Mouse (Mus musculus) splenic B cell, adult 2 months (primary cell): ENCODE results near the gene Sec14l5.
A peak's percentile ranks its signal among the peaks of the same experiment; 100 is the strongest.
"Not testable (repeated sequence)": the region's sequence is repeated elsewhere in the genome, so short reads cannot be mapped to it uniquely, and the experiment has no call there.

Experiments used
- DNase-seq: peaks from one replicate; pipeline ENCODE4 v3.0.0-alpha.2; 2011; ENCODE audit warnings: low read depth, low spot score
- H3K27me3 ChIP-seq: 2 replicates; pipeline ENCODE4 v1.6.1; 2012; ENCODE audit warnings: mild to moderate bottlenecking, low read length, moderate library complexity, mixed read lengths; ENCODE audit not compliant: control insufficient read depth, poor library complexity, insufficient read depth, severe bottlenecking
- H3K36me3 ChIP-seq: 2 replicates; pipeline ENCODE4 v1.6.1; 2012; ENCODE audit warnings: mild to moderate bottlenecking, low read length, moderate library complexity, mixed read lengths; ENCODE audit not compliant: control insufficient read depth, poor library complexity, insufficient read depth, severe bottlenecking

Gene Sec14l5

GRCm38 (mm10) chr16:5217341-5218133, 70.6 kb downstream of the Sec14l5 start:
- no peaks in the 10 kb centered on the region for H3K36me3 ChIP-seq
- DNase-seq = no peak
- no peaks in the 10 kb centered on the region for H3K27me3 ChIP-seq

GRCm38 (mm10) chr16:5221403-5221802, 74.5 kb downstream of the Sec14l5 start:
- Histone ChIP-seq H3K36me3 (no peaks in the 10 kb centered on the region), H3K27me3 (no peaks in the 10 kb centered on the region)
- no peak for DNase-seq

GRCm38 (mm10) chr16:5222140-5222539, 75.2 kb downstream of the Sec14l5 start, which contains the start of gene AU021092:
AU021092 (minus strand) TSS chr16:5222299.
- Histone ChIP-seq H3K27me3 (no peaks in the 10 kb centered on the region), H3K36me3 (no peaks in the 10 kb centered on the region)
- DNase-seq = no peak

- H3K36me3 ChIP-seq, DNase-seq, H3K27me3 ChIP-seq: not testable (repeated sequence)
Measured at GRCm38 (mm10) chr16:5226534-5226933, 79.6 kb downstream of the Sec14l5 start.

GRCm38 (mm10) chr16:5227501-5227900, 80.6 kb downstream of the Sec14l5 start:
- H3K27me3 ChIP-seq, H3K36me3 ChIP-seq: not testable (repeated sequence)

GRCm38 (mm10) chr16:5228103-5228502, 81.2 kb downstream of the Sec14l5 start:
- not testable (repeated sequence) for H3K27me3 ChIP-seq, H3K36me3 ChIP-seq, DNase-seq

More at GRCm38 (mm10) chr16:5227501-5227900, 80.6 kb downstream of the Sec14l5 start:
- DNase-seq = not testable (repeated sequence)

GRCm38 (mm10) chr16:5232982-5233381, 86.1 kb downstream of the Sec14l5 start:
- DNase-seq = no peak

GRCm38 (mm10) chr16:5233418-5234313, 86.8 kb downstream of the Sec14l5 start, which contains the start of gene Alg1:
Alg1 (plus strand) TSS chr16:5233621.
- Histone ChIP-seq H3K36me3 (no peaks in the 10 kb centered on the region), H3K27me3 (no peaks in the 10 kb centered on the region)
- DNase-seq = peak; percentile 95

More at GRCm38 (mm10) chr16:5232982-5233381, 86.1 kb downstream of the Sec14l5 start:
- Histone ChIP-seq H3K27me3 (no peaks in the 10 kb centered on the region), H3K36me3 (no peaks in the 10 kb centered on the region)
